Mouse (Mus musculus) forebrain, embryonic 15.5 days (tissue): ENCODE measurements around the gene Sh3gl3. TPM values are rescaled to one million over a fixed set of nuclear protein-coding genes. Genes with fewer than 3 reads are reported as not detected.

Experiments
- ATAC-seq: fragments of 200-750 bp; cut with Nextera tagmentation; replicated peaks from 2 replicates; pipeline ENCODE4 v1.8.0; 2017; ENCODE audit warnings: mild to moderate bottlenecking, moderate TSS enrichment, moderate library complexity
- H3K27ac ChIP-seq: fragments of 300-500 bp; sonication (generic); replicated peaks from 2 replicates; pipeline ENCODE4 v1.5.1; 2015; ENCODE audit warnings: mild to moderate bottlenecking, inconsistent platforms
- H3K27me3 ChIP-seq: fragments of 300-500 bp; sonication (generic); 2 replicates; pipeline ENCODE4 v1.6.1; 2015; ENCODE audit warnings: inconsistent platforms
- H3K36me3 ChIP-seq: fragments of 300-500 bp; sonication (generic); 2 replicates; pipeline ENCODE4 v1.6.1; 2015; ENCODE audit warnings: mild to moderate bottlenecking, inconsistent platforms
- H3K4me1 ChIP-seq: fragments of 300-500 bp; sonication (generic); 2 replicates; pipeline ENCODE4 v1.6.1; 2015; ENCODE audit warnings: inconsistent platforms
- H3K4me2 ChIP-seq: fragments of 300-500 bp; sonication (generic); replicated peaks from 2 replicates; pipeline ENCODE4 v1.6.1; 2015; ENCODE audit warnings: mild to moderate bottlenecking, inconsistent platforms
- H3K4me3 ChIP-seq: fragments of 300-500 bp; sonication (generic); 2 replicates; pipeline ENCODE4 v1.5.1; 2015; ENCODE audit warnings: mild to moderate bottlenecking, inconsistent platforms
- H3K9ac ChIP-seq: fragments of 300-500 bp; sonication (generic); replicated peaks from 2 replicates; pipeline ENCODE4 v1.6.1; 2015; ENCODE audit warnings: mild to moderate bottlenecking, inconsistent platforms
- H3K9me3 ChIP-seq: fragments of 300-500 bp; sonication (generic); 2 replicates; pipeline ENCODE4 v1.6.1; 2016; ENCODE audit warnings: inconsistent platforms
- WGBS: fragments of 180-500 bp; shearing (Covaris S2); methylation state at CpG from one replicate; pipeline ENCODE4 v1.1.7; 2015; ENCODE audit warnings: mixed read lengths; 5-methylcytosine and 5-hydroxymethylcytosine counted together
- polyA plus RNA-seq: library from polyadenylated mRNA; unstranded; fragments of >200 nt; fragmentation: Nextera tagmentation; extraction: Ambion mirVana; gene quantifications from 2 replicates; pipeline ENCODE4 v1.2.1, GENCODE M21; 2015

Gene Sh3gl3
- polyA plus RNA-seq, 1 experiment from 2014 or later: 55.5 TPM

DNA sequence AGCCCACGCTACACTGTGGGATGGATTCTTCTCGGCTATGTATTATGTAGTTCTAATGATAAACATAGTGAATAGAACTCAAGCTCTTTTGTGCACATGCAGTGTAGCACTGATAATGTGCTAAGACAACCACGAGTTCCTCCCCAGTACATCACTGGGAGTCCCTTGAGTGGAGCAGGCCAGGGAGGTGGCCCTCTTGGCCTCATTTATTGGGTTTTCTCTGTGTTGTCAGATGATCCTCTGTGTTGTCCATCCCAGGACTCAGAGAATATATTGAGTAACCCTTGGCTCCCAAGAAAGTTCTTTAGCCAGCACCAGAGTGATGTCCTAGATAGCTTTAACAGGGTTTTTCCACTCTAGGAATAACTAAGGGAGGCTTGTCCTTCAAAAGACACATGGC is 176.8 kb downstream of the Sh3gl3 start:
- Histone ChIP-seq H3K9me3 (no peaks in the 10 kb centered on the region), H3K4me2 (no peak overlapping the region), H3K4me1 (no peaks in the 10 kb centered on the region), H3K9ac (no peak overlapping the region), H3K27me3 (no peaks in the 10 kb centered on the region), H3K36me3 (no peaks in the 10 kb centered on the region), H3K27ac (no peak overlapping the region), H3K4me3 (no peak overlapping the region)
- no peak for ATAC-seq
- 75% methylated on average over 3 of the region's 3 CpGs for WGBS

Other genes with a start within 250 kb of the Sh3gl3 start
- 56.7 and 60.7 TPM in 2 replicates for gene Hdgfl3, start 239.4 kb upstream of the Sh3gl3 start, polyA plus RNA-seq
- gene Bnc1, start 181.5 kb upstream of the Sh3gl3 start, polyA plus RNA-seq: 0.04 and 0.05 TPM in 2 replicates
- 0.33 and 0.50 TPM in 2 replicates for gene Adamtsl3, start 161.9 kb downstream of the Sh3gl3 start, polyA plus RNA-seq